Mouse (Mus musculus) thymus, adult 2 months (tissue): Measurements from ENCODE around the gene Tpr.

Experiments
- CTCF ChIP-seq: fragments of 200-500 bp; IDR thresholded peaks from 2 replicates; pipeline ENCODE4 v1.5.1; 2012; ENCODE audit warnings: mild to moderate bottlenecking, control low read depth, low read length, moderate library complexity, borderline replicate concordance; ENCODE audit not compliant: control insufficient read depth, poor library complexity, insufficient read depth; ENCODE audit errors: extremely low read depth
- POLR2A ChIP-seq: fragments of 200-500 bp; IDR thresholded peaks from 2 replicates; pipeline ENCODE4 v1.6.1; 2012; ENCODE audit warnings: mild to moderate bottlenecking, low read length, control low read depth, moderate library complexity; ENCODE audit not compliant: control insufficient read depth, poor library complexity, insufficient read depth; ENCODE audit errors: extremely low read depth

GRCm38 (mm10) chr1:150407285-150407684 lies 14.6 kb downstream of the Tpr start:
- TF ChIP-seq CTCF = no peak
- TF ChIP-seq POLR2A = no peak
